18 mouse cellular contexts compared by ENCODE assay signal in the genomic region with DNA sequence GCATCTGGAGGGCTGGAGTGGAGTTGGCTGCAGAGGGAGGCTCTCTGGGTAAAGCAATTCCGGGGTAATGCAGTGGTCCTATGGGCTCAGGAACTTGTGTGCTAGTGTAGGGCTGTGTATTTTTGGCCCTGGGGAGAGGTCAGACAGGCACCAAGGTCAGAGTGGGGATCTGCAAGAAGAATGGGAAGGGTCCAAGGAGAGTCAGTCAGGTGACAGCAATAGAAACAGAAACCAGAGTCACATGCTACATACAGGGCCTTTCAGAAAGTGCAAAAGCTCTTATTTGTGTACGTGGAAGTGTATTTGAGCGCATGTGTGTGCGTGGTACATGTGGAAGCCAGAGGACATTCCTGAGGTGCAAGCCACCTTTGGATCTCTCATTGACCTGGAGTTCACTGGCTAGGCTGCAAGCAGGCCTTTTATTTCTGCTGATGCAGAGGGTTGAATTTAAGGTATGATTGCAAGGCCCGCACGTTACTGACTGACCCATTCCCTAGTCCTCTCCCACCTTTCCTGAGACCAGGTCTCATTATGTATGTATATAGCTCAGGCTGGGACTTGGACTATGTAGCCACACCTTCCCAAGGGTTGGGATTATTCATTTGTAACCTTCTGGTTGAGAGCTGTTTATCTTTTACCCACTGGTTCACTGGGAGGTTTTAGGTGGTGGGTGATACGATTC.
DNase-seq lines count a peak whose midpoint lies in the region; TF ChIP-seq lines count a peak whose summit lies in the region.
"Had no signal": no experiment of that assay in that cellular context is flagged by ENCODE, and none has a peak within 500 bp of the region (broad histone marks: within the 10 kb centered on the region; RNA-seq: fewer than 3 reads in every experiment).

No protein-coding gene starts in this region.

- peak; percentile 38 for DNase-seq in kidney, adult 18-20 months
- no peak for DNase-seq in kidney, postnatal 4 days
- DNase-seq in kidney, adult 8-10 months = peak; percentile 37 to 39
- peak; percentile 38 to 48 for DNase-seq in kidney, postnatal 36 days
- no peak for DNase-seq in left cerebral cortex, adult 9 months (ENCODE audit: low spot score in 2 of 2)
- DNase-seq in urinary bladder, adult 2 months (ENCODE audit: low spot score) = no peak
- DNase-seq: adrenal gland, postnatal 10 days; cerebellum, adult 9-11 months; gastrocnemius, postnatal 36 days; heart, postnatal 10 days; thymus, postnatal 4 days had no signal

- peaks cover 74% of the 10 kb centered on the region for H3K36me3 ChIP-seq in E14TG2a.4 (ENCODE audit: insufficient read depth, low read length)
- H3K36me3 ChIP-seq: embryonic facial prominence, embryonic 13.5 days; forebrain, embryonic 15.5 days; heart, embryonic 10.5 days; hindbrain, embryonic 12.5 days; limb, embryonic 10.5 days; midbrain, embryonic 12.5 days had no signal

- peaks cover 94% of the 10 kb centered on the region for H3K4me1 ChIP-seq in E14TG2a.4 (replicated peaks; ENCODE audit: low read depth, low read length)
- H3K4me1 ChIP-seq: forebrain, embryonic 15.5 days; midbrain, embryonic 12.5 days had no signal

- peak overlapping the region; percentile 59 for H3K4me3 ChIP-seq in E14TG2a.4 (replicated peaks; ENCODE audit: low read length)
- H3K4me3 ChIP-seq: embryonic facial prominence, embryonic 13.5 days; forebrain, embryonic 15.5 days; heart, embryonic 10.5 days; hindbrain, embryonic 12.5 days; limb, embryonic 10.5 days; midbrain, embryonic 12.5 days had no signal

- TF ChIP-seq CTCF in E14TG2a.4 (conservative IDR thresholded peaks at IDR 0.05; ENCODE audit: low read length) = no peak

- H3K9me3 ChIP-seq in E14TG2a.4 (ENCODE audit: low read length) = no peaks in the 10 kb centered on the region
- H3K9me3 ChIP-seq: embryonic facial prominence, embryonic 13.5 days; forebrain, embryonic 15.5 days; heart, embryonic 10.5 days; hindbrain, embryonic 12.5 days; limb, embryonic 10.5 days; midbrain, embryonic 12.5 days had no signal

- no peaks in the 10 kb centered on the region for H3K27me3 ChIP-seq in E14TG2a.4 (ENCODE audit: insufficient read depth, low read length)
- H3K27me3 ChIP-seq: embryonic facial prominence, embryonic 13.5 days; forebrain, embryonic 15.5 days; hindbrain, embryonic 12.5 days; midbrain, embryonic 12.5 days had no signal

Comparison
In these comparisons a context has a peak if more than half of its experiments do, and no peak if none do; other contexts are left out.
1. DNase-seq: peak in kidney, adult 18-20 months (single experiment), kidney, adult 8-10 months (2 of 2) and kidney, postnatal 36 days (2 of 2); none in kidney, postnatal 4 days (0 of 2), left cerebral cortex, adult 9 months (0 of 2) and urinary bladder, adult 2 months (single experiment).